Mouse (Mus musculus): Measurements from ENCODE around the gene Fras1. TPM values are rescaled to one million over a fixed set of nuclear protein-coding genes. Genes with fewer than 3 reads are reported as not detected.

Fras1 gene
- polyA plus RNA-seq, 1 experiment = not detected

- no peak for TF ChIP-seq POLR2A (IDR thresholded peaks at IDR 0.05; ENCODE audit: borderline replicate concordance, low read depth, low read length)
- TF ChIP-seq CTCF (IDR thresholded peaks at IDR 0.05; ENCODE audit: low read depth, low read length) = no peak
- Histone ChIP-seq H3K4me3 (ENCODE audit: insufficient read depth, low read length) (no peak overlapping the region), H3K4me1 (ENCODE audit: control insufficient read depth, insufficient read depth, low read length) (no peaks in the 10 kb centered on the region), H3K27ac (ENCODE audit: insufficient read depth, low read depth, low read length) (no peak overlapping the region)
Measured at GRCm38 (mm10) chr5:96682777-96683176, 309.0 kb downstream of the Fras1 start.

GRCm38 (mm10) chr5:96688885-96689284, 315.1 kb downstream of the Fras1 start:
- Histone ChIP-seq H3K4me3 (ENCODE audit: insufficient read depth, low read length) (no peak overlapping the region), H3K4me1 (ENCODE audit: control insufficient read depth, insufficient read depth, low read length) (no peaks in the 10 kb centered on the region), H3K27ac (ENCODE audit: insufficient read depth, low read depth, low read length) (no peak overlapping the region)
- TF ChIP-seq POLR2A (IDR thresholded peaks at IDR 0.05; ENCODE audit: borderline replicate concordance, low read depth, low read length) = no peak
- no peak for TF ChIP-seq CTCF (IDR thresholded peaks at IDR 0.05; ENCODE audit: low read depth, low read length)

- Histone ChIP-seq H3K4me1 (ENCODE audit: control insufficient read depth, insufficient read depth, low read length) (no peaks in the 10 kb centered on the region), H3K27ac (ENCODE audit: insufficient read depth, low read depth, low read length) (no peak overlapping the region), H3K4me3 (ENCODE audit: insufficient read depth, low read length) (no peak overlapping the region)
- TF ChIP-seq POLR2A (IDR thresholded peaks at IDR 0.05; ENCODE audit: borderline replicate concordance, low read depth, low read length) (no peak), CTCF (IDR thresholded peaks at IDR 0.05; ENCODE audit: low read depth, low read length) (no peak)
Measured at GRCm38 (mm10) chr5:96698972-96699371, 325.2 kb downstream of the Fras1 start.

GRCm38 (mm10) chr5:96702706-96703625, 329.2 kb downstream of the Fras1 start:
- Histone ChIP-seq H3K4me3 (ENCODE audit: insufficient read depth, low read length) (no peak overlapping the region), H3K27ac (ENCODE audit: insufficient read depth, low read depth, low read length) (no peak overlapping the region), H3K4me1 (ENCODE audit: control insufficient read depth, insufficient read depth, low read length) (no peaks in the 10 kb centered on the region)
- TF ChIP-seq POLR2A (IDR thresholded peaks at IDR 0.05; ENCODE audit: borderline replicate concordance, low read depth, low read length) = no peak
- TF ChIP-seq CTCF (IDR thresholded peaks at IDR 0.05; ENCODE audit: low read depth, low read length) = no peak

GRCm38 (mm10) chr5:96708515-96708914, 334.8 kb downstream of the Fras1 start:
- no peak for TF ChIP-seq POLR2A (IDR thresholded peaks at IDR 0.05; ENCODE audit: borderline replicate concordance, low read depth, low read length)
- no peak for TF ChIP-seq CTCF (IDR thresholded peaks at IDR 0.05; ENCODE audit: low read depth, low read length)
- no peak overlapping the region for H3K27ac ChIP-seq (ENCODE audit: insufficient read depth, low read depth, low read length)
- H3K4me3 ChIP-seq (ENCODE audit: insufficient read depth, low read length) = no peak overlapping the region
- no peaks in the 10 kb centered on the region for H3K4me1 ChIP-seq (ENCODE audit: control insufficient read depth, insufficient read depth, low read length)

GRCm38 (mm10) chr5:96712089-96712684, 338.4 kb downstream of the Fras1 start:
- H3K4me1 ChIP-seq (ENCODE audit: control insufficient read depth, insufficient read depth, low read length) = no peaks in the 10 kb centered on the region
- no peak for TF ChIP-seq POLR2A (IDR thresholded peaks at IDR 0.05; ENCODE audit: borderline replicate concordance, low read depth, low read length)
- TF ChIP-seq CTCF (IDR thresholded peaks at IDR 0.05; ENCODE audit: low read depth, low read length) = no peak
- H3K27ac ChIP-seq (ENCODE audit: insufficient read depth, low read depth, low read length) = no peak overlapping the region
- H3K4me3 ChIP-seq (ENCODE audit: insufficient read depth, low read length) = no peak overlapping the region

GRCm38 (mm10) chr5:96712799-96713198, 339.0 kb downstream of the Fras1 start:
- Histone ChIP-seq H3K4me3 (ENCODE audit: insufficient read depth, low read length) (no peak overlapping the region), H3K4me1 (ENCODE audit: control insufficient read depth, insufficient read depth, low read length) (no peaks in the 10 kb centered on the region), H3K27ac (ENCODE audit: insufficient read depth, low read depth, low read length) (no peak overlapping the region)
- TF ChIP-seq POLR2A (IDR thresholded peaks at IDR 0.05; ENCODE audit: borderline replicate concordance, low read depth, low read length) (no peak), CTCF (IDR thresholded peaks at IDR 0.05; ENCODE audit: low read depth, low read length) (no peak)

- no peak overlapping the region for H3K4me3 ChIP-seq (ENCODE audit: insufficient read depth, low read length)
- H3K4me1 ChIP-seq (ENCODE audit: control insufficient read depth, insufficient read depth, low read length) = no peaks in the 10 kb centered on the region
- TF ChIP-seq CTCF (IDR thresholded peaks at IDR 0.05; ENCODE audit: low read depth, low read length) = no peak
- TF ChIP-seq POLR2A (IDR thresholded peaks at IDR 0.05; ENCODE audit: borderline replicate concordance, low read depth, low read length) = no peak
- no peak overlapping the region for H3K27ac ChIP-seq (ENCODE audit: insufficient read depth, low read depth, low read length)
Measured at GRCm38 (mm10) chr5:96716273-96717034, 342.7 kb downstream of the Fras1 start.

GRCm38 (mm10) chr5:96717690-96718089, 343.9 kb downstream of the Fras1 start:
- H3K4me3 ChIP-seq (ENCODE audit: insufficient read depth, low read length) = no peak overlapping the region
- no peak for TF ChIP-seq CTCF (IDR thresholded peaks at IDR 0.05; ENCODE audit: low read depth, low read length)
- no peak overlapping the region for H3K27ac ChIP-seq (ENCODE audit: insufficient read depth, low read depth, low read length)
- no peaks in the 10 kb centered on the region for H3K4me1 ChIP-seq (ENCODE audit: control insufficient read depth, insufficient read depth, low read length)
